Mouse (Mus musculus) midbrain, embryonic 14.5 days (tissue): ENCODE results near the gene Tmem242. TPM values are rescaled to one million over a fixed set of nuclear protein-coding genes. Genes with fewer than 3 reads are reported as not detected.

Source experiments
- ATAC-seq: fragments of 200-750 bp; cut with Nextera tagmentation; 2 replicates; pipeline ENCODE4 v1.8.0; 2017; ENCODE audit warnings: moderate number of reproducible peaks, moderate library complexity; ENCODE audit not compliant: low FRiP score, low TSS enrichment
- DNase-seq: peaks from one replicate; pipeline ENCODE4 v3.0.0-alpha.2; 2015
- H3K27ac ChIP-seq: fragments of 300-500 bp; sonication (generic); replicated peaks from 2 replicates; pipeline ENCODE4 v1.5.1; 2014; ENCODE audit warnings: mild to moderate bottlenecking, low read depth, low read length, moderate library complexity
- H3K27me3 ChIP-seq: fragments of 300-500 bp; sonication (generic); 2 replicates; pipeline ENCODE4 v1.6.1; 2014; ENCODE audit warnings: low read length, control low read depth, mixed read lengths; ENCODE audit not compliant: control insufficient read depth, insufficient read depth
- H3K36me3 ChIP-seq: fragments of 300-500 bp; sonication (generic); 2 replicates; pipeline ENCODE4 v1.6.1; 2014; ENCODE audit warnings: low read length, control low read depth; ENCODE audit not compliant: control insufficient read depth, insufficient read depth
- H3K4me1 ChIP-seq: fragments of 300-500 bp; sonication (generic); 2 replicates; pipeline ENCODE4 v1.6.1; 2014; ENCODE audit warnings: mild to moderate bottlenecking, antibody characterized with exemption, low read length, control low read depth; ENCODE audit not compliant: control insufficient read depth, insufficient read depth
- H3K4me2 ChIP-seq: fragments of 300-500 bp; sonication (generic); 2 replicates; pipeline ENCODE4 v1.6.1; 2014; ENCODE audit warnings: mild to moderate bottlenecking, low read length, moderate library complexity
- H3K4me3 ChIP-seq: fragments of 300-500 bp; sonication (generic); replicated peaks from 2 replicates; pipeline ENCODE4 v1.5.1; 2014; ENCODE audit warnings: low read depth, low read length
- H3K9ac ChIP-seq: fragments of 300-500 bp; sonication (generic); replicated peaks from 2 replicates; pipeline ENCODE4 v1.6.1; 2014; ENCODE audit warnings: mild to moderate bottlenecking, low read length, moderate library complexity
- H3K9me3 ChIP-seq: fragments of 300-500 bp; sonication (generic); 2 replicates; pipeline ENCODE4 v1.6.1; 2016; ENCODE audit warnings: low read length, control low read depth, mixed read lengths; ENCODE audit not compliant: control insufficient read depth
- whole genome bisulfite sequencing: fragments of 180-500 bp; shearing (Covaris S2); extraction: QIAGEN DNeasy Blood & Tissue Kit; methylation state at CpG from one replicate; pipeline ENCODE4 v1.1.7; 2014; 5-methylcytosine and 5-hydroxymethylcytosine counted together
- polyA plus RNA-seq: library from polyadenylated mRNA; unstranded; fragments of >200 nt; fragmentation: Nextera tagmentation; extraction: Ambion mirVana; gene quantifications from 2 replicates; pipeline ENCODE4 v1.2.1, GENCODE M21; 2014

Gene Tmem242
- polyA plus RNA-seq, 1 experiment from 2014 or later = 110 TPM

DNA sequence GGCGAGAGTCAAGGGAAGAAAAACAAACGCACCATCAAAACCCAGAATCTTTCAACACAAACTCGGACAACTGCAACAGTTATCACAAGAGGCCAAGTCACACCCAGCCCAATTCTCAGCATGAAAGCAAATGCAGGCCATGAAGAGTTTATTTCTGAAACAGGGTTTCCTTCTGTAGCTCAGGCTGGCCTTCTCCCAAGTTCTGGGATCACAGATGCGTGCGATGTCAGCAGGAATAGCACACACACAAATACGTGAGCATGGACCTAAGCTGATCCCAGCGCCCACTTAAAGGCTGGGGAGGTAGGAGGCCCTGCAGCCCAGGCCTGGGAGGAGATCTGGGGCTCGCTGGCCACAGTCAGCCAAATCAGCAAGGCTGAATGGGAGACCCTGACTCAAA, 15.9 kb downstream of the Tmem242 start:
- no peak overlapping the region for H3K27ac ChIP-seq
- DNase-seq (no peak), ATAC-seq (no peak)
- H3K9ac ChIP-seq = no peak overlapping the region
- no peak overlapping the region for H3K4me2 ChIP-seq
- 89% methylated on average over 8 of the region's 8 CpGs for WGBS
- no peaks in the 10 kb centered on the region for H3K27me3 ChIP-seq
- H3K36me3 ChIP-seq = peaks cover 12% of the 10 kb centered on the region
- no peaks in the 10 kb centered on the region for H3K9me3 ChIP-seq
- H3K4me1 ChIP-seq = no peaks in the 10 kb centered on the region
- no peak overlapping the region for H3K4me3 ChIP-seq

DNA sequence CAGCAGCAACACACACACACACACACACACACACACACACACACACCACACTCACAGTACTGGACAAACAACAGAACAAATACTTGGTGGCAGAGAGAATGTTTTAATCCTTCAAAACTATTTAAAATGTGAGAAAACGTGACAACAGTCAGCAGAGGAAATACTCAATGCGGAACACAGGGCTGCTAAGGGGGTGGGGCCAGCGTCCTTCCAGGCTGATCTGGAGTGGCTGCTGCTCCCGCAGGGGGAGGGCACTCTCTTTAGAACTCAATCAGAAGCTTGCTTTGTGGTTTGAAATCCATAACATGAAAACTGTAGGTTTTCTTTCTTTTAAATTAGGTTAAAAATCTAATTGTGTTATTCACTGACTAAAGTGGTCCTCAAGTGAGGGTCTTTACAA, 18.2 kb downstream of the Tmem242 start:
- H3K4me1 ChIP-seq = no peaks in the 10 kb centered on the region
- ATAC-seq (no peak), DNase-seq (no peak)
- no peaks in the 10 kb centered on the region for H3K27me3 ChIP-seq
- peaks cover 22% of the 10 kb centered on the region for H3K36me3 ChIP-seq
- no peak overlapping the region for H3K9ac ChIP-seq
- no peaks in the 10 kb centered on the region for H3K9me3 ChIP-seq
- H3K27ac ChIP-seq = no peak overlapping the region
- H3K4me3 ChIP-seq = no peak overlapping the region
- 49% methylated on average over 4 of the region's 4 CpGs for WGBS
- no peak overlapping the region for H3K4me2 ChIP-seq

DNA sequence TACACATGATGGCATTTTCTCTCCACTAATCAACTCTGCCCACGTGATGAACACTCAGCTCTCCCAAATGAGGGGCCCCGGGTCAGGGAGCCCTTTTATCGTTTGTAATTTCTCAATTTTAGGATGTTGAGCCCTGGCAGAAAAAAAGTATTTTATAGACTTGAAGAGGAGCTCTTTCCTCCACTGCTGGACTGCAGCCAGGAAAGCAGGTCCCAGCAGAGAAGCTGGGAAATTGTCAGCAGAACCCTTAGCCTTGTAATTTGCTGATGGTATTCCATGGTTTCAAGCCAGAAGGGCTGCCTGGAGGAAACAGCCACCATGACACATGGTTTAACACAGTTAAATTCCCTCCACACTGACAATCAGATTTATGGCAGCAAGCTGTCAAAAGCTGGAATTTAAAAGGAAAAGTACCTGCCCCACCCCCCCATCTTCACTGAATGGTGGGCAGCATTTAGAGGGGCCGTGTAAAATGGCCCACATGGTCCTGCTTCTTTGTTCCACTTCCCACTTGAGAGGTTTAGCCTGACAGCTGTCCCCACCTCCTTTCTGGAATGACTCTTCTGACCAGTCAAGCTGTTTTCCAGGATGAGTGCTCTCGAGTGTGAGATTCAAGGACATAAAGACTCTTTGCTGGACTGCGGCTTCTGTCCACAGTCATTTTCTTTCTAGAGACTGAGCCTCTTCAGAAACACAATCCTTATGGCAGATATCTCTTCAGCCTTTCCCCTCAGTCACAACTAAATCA, 20.1 kb downstream of the Tmem242 start:
- no peak for DNase-seq
- H3K9ac ChIP-seq = no peak overlapping the region
- H3K4me3 ChIP-seq = no peak overlapping the region
- peaks cover 19% of the 10 kb centered on the region for H3K36me3 ChIP-seq
- no peaks in the 10 kb centered on the region for H3K4me1 ChIP-seq
- H3K27me3 ChIP-seq = no peaks in the 10 kb centered on the region
- 72% methylated on average over 6 of the region's 6 CpGs for WGBS
- H3K27ac ChIP-seq = no peak overlapping the region
- no peaks in the 10 kb centered on the region for H3K9me3 ChIP-seq
- H3K4me2 ChIP-seq = no peak overlapping the region
- no peak for ATAC-seq

DNA sequence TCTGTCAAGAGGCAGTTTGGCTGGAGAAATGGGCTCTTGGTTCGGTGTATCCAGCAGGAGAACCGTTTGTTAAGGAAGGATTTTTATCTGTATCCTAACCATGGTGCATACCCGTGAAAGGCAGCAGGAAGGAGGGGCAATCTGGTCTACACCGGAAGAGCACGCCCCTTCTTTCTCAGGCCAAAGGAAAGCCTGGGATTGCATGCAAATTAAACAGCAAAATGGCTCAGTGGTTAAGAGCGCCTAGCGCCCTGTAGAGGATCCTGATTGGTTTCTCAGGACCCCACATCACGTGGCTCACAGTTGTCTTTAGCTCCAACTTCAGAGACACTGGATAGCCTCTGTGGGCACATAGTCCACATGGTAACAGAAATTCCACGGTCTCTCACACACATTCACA, 21.0 kb downstream of the Tmem242 start:
- Histone ChIP-seq H3K4me3 (no peak overlapping the region), H3K27ac (no peak overlapping the region), H3K4me1 (no peaks in the 10 kb centered on the region), H3K27me3 (no peaks in the 10 kb centered on the region), H3K4me2 (no peak overlapping the region), H3K36me3 (peaks cover 21% of the 10 kb centered on the region), H3K9me3 (no peaks in the 10 kb centered on the region), H3K9ac (no peak overlapping the region)
- DNase-seq (no peak), ATAC-seq (no peak)
- WGBS = 87% methylated on average over 9 of the region's 9 CpGs

DNA sequence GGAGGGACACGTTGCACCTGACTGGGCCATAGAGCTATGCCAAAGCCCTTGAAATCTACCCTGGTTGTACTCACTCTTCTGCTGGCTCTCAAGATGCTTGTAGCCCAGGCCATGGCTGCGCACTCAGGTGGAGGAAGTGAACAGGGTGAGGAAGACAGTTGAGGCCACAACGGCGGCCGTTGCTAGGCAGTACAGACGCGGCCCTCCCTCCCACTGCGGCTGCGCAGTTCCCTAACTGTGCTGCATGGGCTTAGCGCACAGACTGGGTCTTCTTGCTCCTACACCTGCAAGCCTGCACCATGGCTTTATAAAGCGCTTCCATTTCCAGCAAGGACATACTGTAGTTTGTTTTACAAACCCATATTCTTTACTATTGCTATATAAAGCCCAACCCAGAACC, 21.5 kb downstream of the Tmem242 start, which contains the start of gene Ldhal6b:
Gene Ldhal6b, minus strand, starts transcription at position 223 of the 400 bp plus-strand sequence.
- Histone ChIP-seq H3K27ac (no peak within 1 kb of the TSS), H3K36me3 (peaks cover 21% of the 10 kb centered on the region), H3K9me3 (no peaks in the 10 kb centered on the region), H3K27me3 (no peaks in the 10 kb centered on the region), H3K4me3 (no peak within 1 kb of the TSS), H3K4me1 (no peaks in the 10 kb centered on the region), H3K4me2 (no peak within 1 kb of the TSS), H3K9ac (no peak within 1 kb of the TSS)
- no peak for ATAC-seq
- DNase-seq = no peak
- 98% methylated on average over 11 of the region's 11 CpGs for WGBS

DNA sequence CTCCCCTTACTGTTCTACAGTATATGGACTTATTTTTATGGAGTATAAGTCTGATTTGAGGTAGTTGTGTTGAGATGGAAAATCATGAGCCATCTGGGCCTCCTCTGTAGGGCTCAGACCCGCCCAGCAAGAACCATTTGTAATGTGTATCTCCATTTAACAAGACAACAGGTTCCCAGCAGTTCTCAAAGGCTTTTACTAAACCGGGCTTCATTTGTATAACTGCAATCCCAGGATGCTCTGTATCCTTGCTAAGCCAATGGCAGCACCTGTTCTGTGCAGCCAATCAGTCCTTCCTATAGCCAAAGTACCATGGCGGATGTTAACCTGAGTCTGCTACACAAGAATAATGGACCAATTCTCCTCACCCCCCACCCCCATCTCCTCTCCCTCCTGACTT, 23.5 kb downstream of the Tmem242 start:
- Histone ChIP-seq H3K36me3 (peaks cover 21% of the 10 kb centered on the region), H3K9me3 (no peaks in the 10 kb centered on the region), H3K4me3 (no peak overlapping the region), H3K4me2 (no peak overlapping the region), H3K27me3 (no peaks in the 10 kb centered on the region), H3K27ac (no peak overlapping the region), H3K9ac (no peak overlapping the region), H3K4me1 (no peaks in the 10 kb centered on the region)
- 87% methylated on average over 3 of the region's 3 CpGs for WGBS
- DNase-seq = no peak
- no peak for ATAC-seq

DNA sequence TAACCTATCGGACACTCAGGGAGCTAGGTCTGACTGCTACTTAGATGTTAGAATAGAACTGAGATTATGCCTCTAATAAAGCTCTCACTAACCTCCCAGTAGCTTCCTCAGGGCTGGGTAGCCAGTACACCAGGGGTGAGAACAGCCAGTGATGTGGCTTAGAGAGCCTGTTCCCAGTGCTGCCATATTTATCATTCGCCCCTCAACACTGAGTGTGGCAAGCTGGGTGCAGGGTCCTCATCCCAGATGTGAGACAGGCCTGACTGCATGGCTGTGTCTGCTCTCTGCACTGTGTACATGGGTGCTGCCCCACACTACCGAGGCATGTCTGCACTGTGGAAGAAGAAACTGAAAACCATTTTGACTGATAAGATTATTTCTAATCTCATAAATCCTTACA, 26.0 kb downstream of the Tmem242 start:
- Histone ChIP-seq H3K27me3 (no peaks in the 10 kb centered on the region), H3K4me3 (no peak overlapping the region), H3K9ac (no peak overlapping the region), H3K36me3 (peaks cover 20% of the 10 kb centered on the region), H3K4me1 (no peaks in the 10 kb centered on the region), H3K4me2 (no peak overlapping the region), H3K9me3 (no peaks in the 10 kb centered on the region), H3K27ac (no peak overlapping the region)
- ATAC-seq (no peak), DNase-seq (no peak)
- 94% methylated on average over 3 of the region's 3 CpGs for WGBS

DNA sequence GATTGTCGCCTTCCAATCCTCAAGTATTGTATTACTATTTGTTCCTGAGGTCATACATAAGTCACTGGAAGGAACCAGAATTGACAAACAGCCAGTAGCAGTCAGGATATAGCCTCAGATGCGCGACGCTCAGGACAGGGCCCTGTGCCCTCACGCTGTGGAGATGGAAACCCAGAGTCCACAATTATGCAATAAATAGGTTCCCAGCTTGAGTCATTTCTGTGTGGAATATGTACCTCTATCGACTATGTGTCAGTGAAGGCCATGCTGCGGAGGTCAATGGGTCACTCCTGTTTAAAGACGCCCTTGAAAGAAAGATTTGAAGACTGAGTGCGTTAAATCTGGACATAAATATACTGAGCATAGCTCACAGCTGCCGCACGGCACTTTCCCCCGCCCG, 26.7 kb downstream of the Tmem242 start:
- Histone ChIP-seq H3K27ac (no peak overlapping the region), H3K27me3 (no peaks in the 10 kb centered on the region), H3K4me3 (no peak overlapping the region), H3K4me2 (no peak overlapping the region), H3K9me3 (no peaks in the 10 kb centered on the region), H3K9ac (no peak overlapping the region), H3K36me3 (peaks cover 17% of the 10 kb centered on the region), H3K4me1 (no peaks in the 10 kb centered on the region)
- whole genome bisulfite sequencing = 91% methylated on average over 13 of the region's 13 CpGs
- ATAC-seq = no peak
- DNase-seq = no peak

DNA sequence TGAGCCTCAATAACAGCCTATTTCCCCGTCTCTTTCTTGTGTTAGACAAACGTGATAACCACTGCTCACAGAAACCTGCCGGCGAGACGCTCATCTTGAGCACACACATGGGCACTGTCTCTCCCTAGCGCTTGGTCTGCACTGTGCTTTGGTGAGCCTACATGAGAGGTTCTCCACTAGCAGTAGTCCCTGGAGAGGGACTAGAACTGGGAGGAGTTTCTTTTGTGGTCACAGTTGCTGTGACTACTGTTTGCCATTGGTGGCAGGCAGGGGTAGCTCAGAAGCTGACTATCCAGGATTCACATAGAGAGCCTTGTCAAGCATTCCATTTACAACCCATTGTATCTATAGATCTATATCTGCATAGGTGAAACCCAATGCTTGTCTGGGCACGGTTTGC, 27.3 kb downstream of the Tmem242 start:
- no peak for ATAC-seq
- H3K4me1 ChIP-seq = no peaks in the 10 kb centered on the region
- WGBS = 95% methylated on average over 7 of the region's 7 CpGs
- no peak overlapping the region for H3K4me2 ChIP-seq
- no peak for DNase-seq
- H3K27me3 ChIP-seq = no peaks in the 10 kb centered on the region
- no peak overlapping the region for H3K27ac ChIP-seq
- no peak overlapping the region for H3K4me3 ChIP-seq
- peaks cover 11% of the 10 kb centered on the region for H3K36me3 ChIP-seq
- H3K9ac ChIP-seq = no peak overlapping the region
- no peaks in the 10 kb centered on the region for H3K9me3 ChIP-seq
